Mouse (Mus musculus) liver, embryonic 14.5 days (tissue): ENCODE data around the gene Cidec. TPM values are rescaled to one million over a fixed set of nuclear protein-coding genes. Genes with fewer than 3 reads are reported as not detected.

Source experiments
- ATAC-seq: fragments of 200-750 bp; cut with Nextera tagmentation; 2 replicates; pipeline ENCODE4 v1.8.0; 2017; ENCODE audit warnings: moderate number of reproducible peaks, mild to moderate bottlenecking, moderate library complexity; ENCODE audit not compliant: insufficient read depth
- DNase-seq, 3 experiments: peaks; one replicate each; pipeline ENCODE4 v3.0.0-alpha.2; 2012 to 2013; ENCODE audit warnings: low read depth in 3 of 3, low spot score in 3 of 3
- H3K27ac ChIP-seq: fragments of 300-500 bp; sonication (generic); 2 replicates; pipeline ENCODE4 v1.5.1; 2014; ENCODE audit warnings: moderate library complexity, mild to moderate bottlenecking, control low read depth, inconsistent platforms
- H3K27me3 ChIP-seq: fragments of 300-500 bp; sonication (generic); 2 replicates; pipeline ENCODE4 v1.6.1; 2014; ENCODE audit warnings: mild to moderate bottlenecking, low read length, moderate library complexity; ENCODE audit not compliant: control insufficient read depth, insufficient read depth
- H3K36me3 ChIP-seq: fragments of 300-500 bp; sonication (generic); replicated peaks from 2 replicates; pipeline ENCODE4 v1.6.1; 2014; ENCODE audit warnings: low read depth; ENCODE audit not compliant: control insufficient read depth, insufficient read depth
- H3K4me1 ChIP-seq, 2 experiments: fragments of 200-500 bp in 1 of 2; fragments of 300-500 bp in 1 of 2; sonication (generic) in 1 of 2; replicated peaks; 2 replicates each; pipeline ENCODE4 v1.6.1; 2012 to 2014; ENCODE audit warnings: antibody characterized with exemption in 1 of 2, inconsistent platforms in 1 of 2, low read length in 1 of 2; ENCODE audit not compliant: control insufficient read depth in 2 of 2, insufficient read depth in 2 of 2
- H3K4me2 ChIP-seq: fragments of 300-500 bp; sonication (generic); 2 replicates; pipeline ENCODE4 v1.6.1; 2014; ENCODE audit warnings: low read depth, mild to moderate bottlenecking, control low read depth, moderate library complexity
- H3K4me3 ChIP-seq, 2 experiments: fragments of 200-500 bp in 1 of 2; fragments of 300-500 bp in 1 of 2; sonication (generic) in 1 of 2; 2 replicates each; pipeline ENCODE4 v1.5.1; 2012 to 2014; ENCODE audit warnings: low read depth in 2 of 2, low read length in 2 of 2, mild to moderate bottlenecking in 2 of 2, control low read depth in 1 of 2, inconsistent platforms in 1 of 2, moderate library complexity in 1 of 2; ENCODE audit not compliant: insufficient read depth in 1 of 2
- H3K9ac ChIP-seq: fragments of 300-500 bp; sonication (generic); replicated peaks from 2 replicates; pipeline ENCODE4 v1.6.1; 2014; ENCODE audit warnings: mild to moderate bottlenecking, control low read depth, moderate library complexity
- H3K9me3 ChIP-seq: fragments of 300-500 bp; sonication (generic); 2 replicates; pipeline ENCODE4 v1.6.1; 2016; ENCODE audit warnings: low read length, mixed read lengths; ENCODE audit not compliant: control insufficient read depth
- CTCF ChIP-seq: IDR thresholded peaks from 2 replicates; pipeline ENCODE4 v1.5.1; 2016; ENCODE audit warnings: antibody characterized with exemption, low read depth, control low read depth
- EP300 ChIP-seq: IDR thresholded peaks from 2 replicates; pipeline ENCODE4 v1.6.1; 2016; ENCODE audit warnings: antibody characterized with exemption, low read depth
- WGBS: fragments of 180-500 bp; shearing (Covaris S2); extraction: QIAGEN DNeasy Blood & Tissue Kit; methylation state at CpG from one replicate; pipeline ENCODE4 v1.1.7; 2014; ENCODE audit not compliant: insufficient replicate concordance; 5-methylcytosine and 5-hydroxymethylcytosine counted together
- polyA plus RNA-seq, 2 experiments: library from polyadenylated mRNA; depleted of rRNA in 1 of 2; stranded (reverse) in 1 of 2; unstranded in 1 of 2; fragments of >200 nt; fragmentation: Nextera tagmentation in 1 of 2; extraction: Ambion mirVana in 1 of 2; gene quantifications; 2 replicates each; pipeline versions ENCODE4 v1.2.1 to v1.2.3; 2012 to 2014

Cidec gene
- polyA plus RNA-seq, 2 experiments = 0.02 to 0.13 TPM

- Histone ChIP-seq H3K27me3 (no peaks in the 10 kb centered on the region), H3K27ac (no peak overlapping the region), H3K9me3 (no peaks in the 10 kb centered on the region), H3K4me3 (peak overlapping the region; percentile 65 to 70; a peak in 3 of 4 replicates), H3K4me2 (peak overlapping the region; percentile 78), H3K36me3 (no peaks in the 10 kb centered on the region), H3K4me1 (peaks cover 9% of the 10 kb centered on the region in 2 experiments), H3K9ac (peak overlapping the region; percentile 70)
- 34% methylated on average over 9 of the region's 9 CpGs for WGBS
- ATAC-seq = peak; percentile 19; the same call in 1 of the 2 replicates
- TF ChIP-seq CTCF = no peak
- no peak for TF ChIP-seq EP300
- no peak for DNase-seq
Measured at GRCm38 (mm10) chr6:113442087-113442441, 6.5 kb upstream of the Cidec start.

GRCm38 (mm10) chr6:113441147-113441680 lies 5.7 kb upstream of the Cidec start:
- Histone ChIP-seq H3K4me3 (no peak overlapping the region), H3K4me1 (peaks cover 9% of the 10 kb centered on the region in 2 experiments), H3K4me2 (no peak overlapping the region), H3K27me3 (no peaks in the 10 kb centered on the region), H3K36me3 (no peaks in the 10 kb centered on the region), H3K9ac (no peak overlapping the region), H3K9me3 (no peaks in the 10 kb centered on the region), H3K27ac (no peak overlapping the region)
- WGBS = 55% methylated on average over 7 of the region's 7 CpGs
- ATAC-seq (peak; percentile 40; the same call in 1 of the 2 replicates), DNase-seq (peak; percentile 66 to 74 (median 70))
- TF ChIP-seq EP300 = no peak
- peak; percentile 90 for TF ChIP-seq CTCF

- no peak for DNase-seq
- Histone ChIP-seq H3K4me2 (no peak overlapping the region), H3K36me3 (no peaks in the 10 kb centered on the region), H3K27ac (no peak overlapping the region), H3K27me3 (no peaks in the 10 kb centered on the region), H3K9ac (no peak overlapping the region), H3K9me3 (no peaks in the 10 kb centered on the region), H3K4me3 (no peak overlapping the region), H3K4me1 (peaks cover 9% of the 10 kb centered on the region in 2 experiments)
- 69% methylated on average over 3 of the region's 3 CpGs for WGBS
- no peak for ATAC-seq
- TF ChIP-seq EP300 (no peak), CTCF (no peak)
Measured at GRCm38 (mm10) chr6:113440686-113441085, 5.1 kb upstream of the Cidec start.

- H3K27me3 ChIP-seq = no peaks in the 10 kb centered on the region
- no peak overlapping the region for H3K4me3 ChIP-seq
- ATAC-seq = no peak
- H3K27ac ChIP-seq = no peak overlapping the region
- H3K4me2 ChIP-seq = no peak overlapping the region
- no peaks in the 10 kb centered on the region for H3K9me3 ChIP-seq
- DNase-seq = no peak
- no peak overlapping the region for H3K9ac ChIP-seq
- TF ChIP-seq EP300 = no peak
- peaks cover 6 to 9% of the 10 kb centered on the region in 2 experiments for H3K4me1 ChIP-seq
- no peaks in the 10 kb centered on the region for H3K36me3 ChIP-seq
- 38% methylated on average over 12 of the region's 12 CpGs for WGBS
Measured at GRCm38 (mm10) chr6:113438721-113439430, 3.3 kb upstream of the Cidec start.

- TF ChIP-seq CTCF (no peak), EP300 (no peak)
- ATAC-seq = no peak
- WGBS = 59% methylated on average over 12 of the region's 12 CpGs
Measured at GRCm38 (mm10) chr6:113437135-113437534, 1.6 kb upstream of the Cidec start.

More at GRCm38 (mm10) chr6:113437135-113437534, 1.6 kb upstream of the Cidec start:
- Histone ChIP-seq H3K4me1 (0 out of 4 replicates have a peak, but pooled peaks cover 0 to 3% of the 10 kb centered on the region in 2 experiments), H3K27me3 (no peaks in the 10 kb centered on the region), H3K4me2 (no peak overlapping the region), H3K9ac (no peak overlapping the region), H3K36me3 (no peaks in the 10 kb centered on the region), H3K27ac (no peak overlapping the region), H3K4me3 (no peak overlapping the region), H3K9me3 (no peaks in the 10 kb centered on the region)
- DNase-seq = no peak
